Mouse (Mus musculus): ENCODE data around the gene Plxna2. TPM values are rescaled to one million over a fixed set of nuclear protein-coding genes. Genes with fewer than 3 reads are reported as not detected.

Plxna2 gene
- polyA plus RNA-seq, 1 experiment from 2014 or later: 23.3 TPM

Small RNA genes lying within 50 kb of the gene (microRNA-seq; reads per million reads assigned to microRNA genes)
- gene Mir3962: 5.4 reads per million, percentile 21 among the genes with 10 or more reads in this experiment

Measured in midbrain, embryonic 13.5 days (tissue).